Mouse (Mus musculus): ENCODE measurements around the gene Map1b.
A peak's percentile ranks its signal among the peaks of the same experiment; 100 is the strongest.

Gene Map1b

GRCm38 (mm10) chr13:99527936-99528335 lies 11.6 kb upstream of the Map1b start:
- no peak for DNase-seq (ENCODE audit: low spot score in 2 of 2)

DNA sequence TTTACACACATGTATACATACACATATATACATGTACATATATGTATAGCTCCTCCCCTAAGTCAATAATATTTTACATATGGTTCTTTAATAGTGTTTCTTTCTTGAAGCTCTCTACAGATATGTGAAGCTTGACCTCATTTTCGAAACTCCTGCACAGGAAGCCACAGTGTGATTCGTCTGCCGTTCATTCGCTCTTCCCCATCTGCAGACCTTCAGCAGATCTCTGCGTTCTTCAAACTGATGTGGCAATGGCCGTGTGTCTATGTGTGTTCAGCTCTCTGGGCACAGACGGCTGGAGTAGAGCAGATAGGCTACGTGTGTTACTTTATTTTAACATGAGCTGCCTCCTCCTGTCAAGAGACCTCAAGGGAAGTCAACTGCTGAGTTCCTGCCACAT lies 9.2 kb upstream of the Map1b start:
- no peak for DNase-seq (ENCODE audit: low spot score in 2 of 2)

GRCm38 (mm10) chr13:99517836-99518235 lies 1.5 kb upstream of the Map1b start:
- no peak for DNase-seq (ENCODE audit: low spot score in 2 of 2)

DNA sequence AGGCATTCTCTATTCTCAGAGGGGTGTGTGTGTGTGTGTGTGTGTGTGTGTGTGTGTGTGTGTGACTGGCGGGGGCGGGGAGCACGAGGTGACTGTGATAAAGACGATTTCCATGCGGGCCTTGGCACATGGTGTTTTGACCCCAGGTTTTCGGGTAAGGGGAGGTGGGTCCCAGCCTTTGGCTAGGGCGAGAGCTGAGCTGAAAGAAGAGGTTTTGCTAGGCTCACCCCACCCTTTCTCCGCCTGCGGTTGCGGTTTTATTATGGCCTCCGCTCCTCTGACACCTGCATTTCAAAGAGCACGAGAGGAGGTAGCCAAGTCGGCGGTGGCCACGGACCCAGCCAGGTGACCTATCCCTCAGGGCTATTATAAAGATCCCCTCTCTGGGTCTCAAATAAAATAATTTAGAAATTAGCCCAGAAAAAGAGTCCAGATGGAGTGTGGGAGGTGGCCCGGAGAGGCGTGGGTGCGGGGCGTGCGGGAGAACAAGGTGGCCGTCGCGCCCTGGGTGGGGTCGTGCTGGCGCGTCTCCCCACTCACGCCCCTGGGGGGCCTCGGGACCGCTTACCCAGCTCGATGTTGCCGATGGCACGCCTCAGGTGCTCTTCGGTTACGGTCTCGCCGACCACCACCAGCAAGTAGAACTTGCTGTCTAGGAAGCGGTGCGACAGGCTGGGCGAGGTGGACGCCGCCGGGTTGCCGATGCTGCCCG lies 448 bp downstream of the Map1b start:
- DNase-seq (ENCODE audit: low spot score in 2 of 2): no peak

- no peak for DNase-seq (ENCODE audit: low spot score in 2 of 2)
These were observed 1.3 kb downstream of the Map1b start for GRCm38 (mm10) chr13:99514917-99515591.

- no peak for DNase-seq (ENCODE audit: low spot score in 2 of 2)
These were observed 2.4 kb downstream of the Map1b start for GRCm38 (mm10) chr13:99513990-99514389.

- DNase-seq (ENCODE audit: low spot score in 2 of 2): no peak
These were observed 3.2 kb downstream of the Map1b start for GRCm38 (mm10) chr13:99513138-99513537.

DNA sequence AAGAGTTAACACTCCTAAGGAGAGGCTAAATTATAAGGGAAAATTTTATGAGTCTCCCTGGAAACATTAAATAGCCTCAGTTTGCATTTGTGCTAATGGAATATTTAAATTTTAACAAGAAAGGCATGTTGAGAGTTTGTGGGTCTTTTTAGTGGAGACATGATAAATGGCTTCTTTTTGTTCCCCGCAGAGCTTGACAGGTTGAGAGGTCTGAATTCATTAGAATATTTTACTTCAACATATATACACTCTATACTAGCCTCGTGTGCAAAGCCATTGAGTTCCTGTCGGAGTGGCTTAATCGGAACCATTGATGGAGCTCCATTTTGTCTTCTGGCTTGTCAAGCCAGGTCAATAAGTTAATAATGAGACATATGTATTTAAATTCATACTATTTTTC lies 6.4 kb downstream of the Map1b start:
- no peak for DNase-seq (ENCODE audit: low spot score in 2 of 2)

DNA sequence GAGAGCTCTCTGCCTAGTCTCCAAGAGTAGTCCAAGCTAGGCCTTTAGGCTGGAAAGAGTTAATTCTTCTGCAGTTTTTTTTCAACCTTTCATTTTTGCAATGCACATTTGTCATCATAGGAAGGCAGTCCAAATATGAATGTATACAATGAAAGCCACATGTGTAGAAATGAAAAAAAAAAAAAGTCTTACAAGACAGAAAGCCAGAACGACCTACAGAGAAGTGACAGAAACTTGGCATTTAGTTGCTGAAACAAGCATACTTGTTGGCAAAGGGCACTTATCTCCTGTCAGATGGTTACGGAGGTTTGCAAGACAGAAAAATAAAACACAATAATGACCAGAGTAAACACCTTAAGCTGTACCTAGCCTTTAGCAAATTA lies 9.8 kb downstream of the Map1b start:
- no peak for DNase-seq (ENCODE audit: low spot score in 2 of 2)

DNA sequence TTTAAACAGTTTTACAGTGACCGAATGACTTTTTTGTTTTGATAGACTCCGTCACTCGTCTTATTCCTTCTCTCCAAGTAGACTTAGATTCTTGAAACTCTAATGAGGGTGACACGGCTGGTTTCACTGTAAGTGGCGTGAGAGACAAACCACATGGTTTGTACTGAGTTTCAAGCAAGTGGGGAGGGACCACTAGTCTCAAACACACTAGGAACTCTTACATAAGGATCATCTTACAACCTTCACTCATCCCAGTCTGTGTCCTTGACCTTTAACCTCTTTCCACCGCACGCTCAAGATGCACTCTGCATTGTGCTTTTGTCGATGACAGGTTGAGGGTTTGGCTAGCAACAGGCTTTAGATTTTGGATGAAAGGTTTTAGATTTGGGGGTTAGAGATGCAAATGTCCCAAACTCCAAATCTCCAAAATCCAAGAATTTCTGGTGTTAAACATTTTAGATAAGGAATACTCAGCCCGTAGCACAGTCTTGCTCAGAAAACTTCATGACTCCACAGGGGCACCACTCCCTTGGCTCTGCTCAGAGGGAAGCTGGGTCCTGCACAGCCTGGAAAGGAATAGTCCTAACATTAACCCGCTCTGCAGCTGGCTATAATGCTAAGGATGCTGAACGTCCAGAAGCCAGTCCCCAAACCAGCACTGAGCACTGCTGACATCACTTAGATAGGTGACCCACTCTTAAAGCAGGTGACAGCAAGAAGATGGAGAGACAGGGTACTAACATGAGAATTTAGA lies 10.3 kb downstream of the Map1b start:
- DNase-seq (ENCODE audit: low spot score in 2 of 2): no peak

- DNase-seq (ENCODE audit: low spot score in 2 of 2): peak in 1 of 2 experiments; percentile 3
These were observed 12.9 kb downstream of the Map1b start for GRCm38 (mm10) chr13:99503370-99503979.

DNA sequence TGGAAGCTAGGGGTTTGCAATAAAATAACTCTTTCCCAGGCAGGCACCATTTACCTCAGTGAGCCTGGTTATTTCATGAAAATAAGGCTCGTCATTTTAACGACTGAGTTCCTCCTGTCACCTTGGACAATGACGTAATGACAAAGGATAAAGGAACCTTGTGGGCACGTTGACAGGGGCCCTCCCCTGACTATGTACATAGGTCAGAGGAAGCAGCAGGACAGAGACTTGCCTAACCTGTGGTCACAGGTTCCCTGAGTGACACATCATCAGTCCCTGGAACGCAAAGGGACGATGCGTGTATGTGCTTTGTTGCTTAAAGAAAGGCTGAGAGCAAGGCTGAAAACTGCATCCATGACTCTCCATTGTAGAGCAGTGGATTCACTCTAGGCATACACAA lies 13.4 kb downstream of the Map1b start:
- no peak for DNase-seq (ENCODE audit: low spot score in 2 of 2)

- peak; percentile 5 to 23 for DNase-seq (ENCODE audit: low spot score in 2 of 2)
These were observed 14.1 kb downstream of the Map1b start for GRCm38 (mm10) chr13:99502126-99502744.

GRCm38 (mm10) chr13:99501393-99501792 lies 14.9 kb downstream of the Map1b start:
- no peak for DNase-seq (ENCODE audit: low spot score in 2 of 2)

DNA sequence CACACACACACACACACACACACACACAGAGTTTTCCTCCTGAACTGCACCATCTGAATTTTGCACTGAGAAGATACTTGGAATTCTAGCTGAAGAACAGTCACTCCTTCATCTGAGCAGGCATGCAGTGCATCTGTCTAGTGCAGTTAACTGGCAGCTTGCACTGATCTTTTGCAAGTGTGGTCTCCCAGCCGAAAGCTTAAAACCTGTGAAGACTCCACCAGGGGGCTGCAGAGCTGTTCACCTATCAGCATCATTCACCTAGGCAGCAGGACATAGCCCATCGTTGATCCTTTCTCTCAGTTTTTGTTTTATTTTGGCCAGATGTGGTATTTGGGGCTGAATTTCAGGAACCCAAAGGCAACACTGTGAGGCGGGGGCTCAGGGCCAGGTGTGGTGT lies 15.7 kb downstream of the Map1b start:
- no peak for DNase-seq (ENCODE audit: low spot score in 2 of 2)

- no peak for DNase-seq (ENCODE audit: low spot score in 2 of 2)
These were observed 16.6 kb downstream of the Map1b start for GRCm38 (mm10) chr13:99499764-99500163.

DNA sequence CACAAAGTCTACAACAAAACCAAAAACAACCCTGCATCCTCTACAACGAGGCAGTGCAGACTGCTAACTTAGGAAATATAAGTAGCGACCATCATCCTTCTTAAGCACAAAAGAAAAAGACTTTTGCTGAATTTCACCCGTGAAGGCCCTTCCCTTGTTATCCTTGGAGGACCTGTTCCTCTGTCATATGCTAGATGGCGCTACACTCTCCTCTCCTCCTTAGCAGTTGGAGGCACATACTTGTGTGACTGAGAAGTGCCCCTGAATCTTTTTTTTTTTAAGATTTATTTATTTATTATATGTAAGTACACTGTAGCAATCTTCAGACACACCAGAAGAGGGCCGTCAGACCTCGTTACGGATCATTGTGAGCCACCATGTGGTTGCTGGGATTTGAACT lies 20.2 kb downstream of the Map1b start:
- DNase-seq (ENCODE audit: low spot score in 2 of 2): no peak

- DNase-seq (ENCODE audit: low spot score in 2 of 2): no peak
These were observed 21.9 kb downstream of the Map1b start for GRCm38 (mm10) chr13:99494416-99494815.

GRCm38 (mm10) chr13:99493304-99493904 lies 22.9 kb downstream of the Map1b start:
- no peak for DNase-seq (ENCODE audit: low spot score in 2 of 2)

GRCm38 (mm10) chr13:99492619-99493303 lies 23.6 kb downstream of the Map1b start:
- no peak for DNase-seq (ENCODE audit: low spot score in 2 of 2)

DNA sequence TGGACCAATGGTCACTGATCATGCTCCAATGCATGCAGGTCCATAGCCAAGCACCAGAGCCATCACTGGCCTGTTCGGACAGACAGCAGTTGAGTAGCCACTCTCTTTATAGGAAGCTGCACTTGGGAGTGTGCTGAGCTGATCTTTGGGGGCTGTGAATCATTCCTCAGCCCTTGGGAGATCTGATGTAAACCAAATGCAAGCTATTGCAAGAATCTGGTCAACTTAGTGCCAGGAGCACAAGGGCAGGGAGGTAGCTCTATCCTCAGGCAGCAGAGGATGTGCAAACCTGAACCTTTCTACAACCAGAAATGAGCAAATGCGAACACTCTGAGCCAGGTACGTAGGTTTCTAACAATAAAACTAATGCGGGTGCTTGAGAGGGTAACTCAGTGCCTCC lies 26.3 kb downstream of the Map1b start:
- DNase-seq (ENCODE audit: low spot score in 2 of 2): no peak

Measured in spleen, postnatal 36 days (tissue).